Mouse (Mus musculus) midbrain, embryonic 14.5 days (tissue): ENCODE measurements around the gene Rbm20. TPM values are rescaled to one million over a fixed set of nuclear protein-coding genes. Genes with fewer than 3 reads are reported as not detected.

Experiments
- ATAC-seq: fragments of 200-750 bp; cut with Nextera tagmentation; 2 replicates; pipeline ENCODE4 v1.8.0; 2017; ENCODE audit warnings: moderate number of reproducible peaks, moderate library complexity; ENCODE audit not compliant: low FRiP score, low TSS enrichment
- DNase-seq: peaks from one replicate; pipeline ENCODE4 v3.0.0-alpha.2; 2015
- H3K27ac ChIP-seq: fragments of 300-500 bp; sonication (generic); replicated peaks from 2 replicates; pipeline ENCODE4 v1.5.1; 2014; ENCODE audit warnings: mild to moderate bottlenecking, low read depth, low read length, moderate library complexity
- H3K27me3 ChIP-seq: fragments of 300-500 bp; sonication (generic); 2 replicates; pipeline ENCODE4 v1.6.1; 2014; ENCODE audit warnings: low read length, control low read depth, mixed read lengths; ENCODE audit not compliant: control insufficient read depth, insufficient read depth
- H3K36me3 ChIP-seq: fragments of 300-500 bp; sonication (generic); 2 replicates; pipeline ENCODE4 v1.6.1; 2014; ENCODE audit warnings: low read length, control low read depth; ENCODE audit not compliant: control insufficient read depth, insufficient read depth
- H3K4me1 ChIP-seq: fragments of 300-500 bp; sonication (generic); 2 replicates; pipeline ENCODE4 v1.6.1; 2014; ENCODE audit warnings: mild to moderate bottlenecking, antibody characterized with exemption, low read length, control low read depth; ENCODE audit not compliant: control insufficient read depth, insufficient read depth
- H3K4me2 ChIP-seq: fragments of 300-500 bp; sonication (generic); 2 replicates; pipeline ENCODE4 v1.6.1; 2014; ENCODE audit warnings: mild to moderate bottlenecking, low read length, moderate library complexity
- H3K4me3 ChIP-seq: fragments of 300-500 bp; sonication (generic); replicated peaks from 2 replicates; pipeline ENCODE4 v1.5.1; 2014; ENCODE audit warnings: low read depth, low read length
- H3K9ac ChIP-seq: fragments of 300-500 bp; sonication (generic); replicated peaks from 2 replicates; pipeline ENCODE4 v1.6.1; 2014; ENCODE audit warnings: mild to moderate bottlenecking, low read length, moderate library complexity
- H3K9me3 ChIP-seq: fragments of 300-500 bp; sonication (generic); 2 replicates; pipeline ENCODE4 v1.6.1; 2016; ENCODE audit warnings: low read length, control low read depth, mixed read lengths; ENCODE audit not compliant: control insufficient read depth
- WGBS: fragments of 180-500 bp; shearing (Covaris S2); extraction: QIAGEN DNeasy Blood & Tissue Kit; methylation state at CpG from one replicate; pipeline ENCODE4 v1.1.7; 2014; 5-methylcytosine and 5-hydroxymethylcytosine counted together
- polyA plus RNA-seq: library from polyadenylated mRNA; unstranded; fragments of >200 nt; fragmentation: Nextera tagmentation; extraction: Ambion mirVana; gene quantifications from 2 replicates; pipeline ENCODE4 v1.2.1, GENCODE M21; 2014

The Rbm20 gene
- polyA plus RNA-seq, 1 experiment from 2014 or later = 0.61 TPM

DNA sequence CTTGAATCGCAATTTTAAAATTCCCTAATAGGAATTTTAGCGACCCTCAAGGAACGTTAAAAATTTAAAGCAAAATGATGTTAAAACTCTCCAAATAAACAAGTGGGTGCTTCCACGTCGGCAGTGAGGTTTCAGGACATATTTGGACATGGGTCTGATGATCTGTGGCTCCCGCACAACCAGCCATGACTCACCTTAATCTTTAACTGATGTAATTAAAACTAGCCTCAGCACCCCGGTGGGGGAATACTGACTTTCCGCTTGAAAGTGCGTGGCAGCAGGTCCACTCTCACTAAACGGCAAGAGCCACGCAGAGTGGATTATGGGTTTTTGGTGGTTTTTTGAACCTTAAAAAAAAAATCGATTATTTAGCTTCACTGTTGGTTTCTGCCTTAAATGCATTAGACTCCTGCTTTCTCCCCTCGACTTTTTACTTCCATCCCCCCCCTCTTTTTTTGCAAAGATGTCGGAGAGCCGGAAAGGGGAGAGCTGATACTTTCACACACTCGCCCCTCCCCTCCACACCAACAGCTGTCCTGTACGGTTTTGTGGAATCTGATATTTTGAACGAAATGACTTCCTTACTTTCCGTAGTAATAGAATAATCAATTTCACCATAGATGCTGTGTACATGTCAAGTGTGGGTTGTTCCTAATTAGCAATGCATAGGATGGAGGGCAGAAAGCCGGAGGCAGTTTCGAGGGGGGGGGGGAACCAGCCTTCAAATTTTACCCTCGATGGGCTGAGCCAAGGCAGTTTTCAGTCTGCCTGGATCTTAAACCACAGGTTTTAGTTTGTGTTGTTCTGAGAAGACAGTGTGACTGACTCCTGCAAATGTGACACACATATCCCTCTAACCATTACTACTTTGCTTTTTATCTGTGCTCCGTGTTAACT is 117.1 kb downstream of the Rbm20 start:
- H3K27ac ChIP-seq = no peak overlapping the region
- H3K4me1 ChIP-seq = no peaks in the 10 kb centered on the region
- no peaks in the 10 kb centered on the region for H3K36me3 ChIP-seq
- ATAC-seq = no peak
- H3K27me3 ChIP-seq = no peaks in the 10 kb centered on the region
- H3K9me3 ChIP-seq = no peaks in the 10 kb centered on the region
- no peak overlapping the region for H3K4me2 ChIP-seq
- no peak for DNase-seq
- no peak overlapping the region for H3K9ac ChIP-seq
- H3K4me3 ChIP-seq = no peak overlapping the region
- WGBS = 86% methylated on average over 23 of the region's 23 CpGs

DNA sequence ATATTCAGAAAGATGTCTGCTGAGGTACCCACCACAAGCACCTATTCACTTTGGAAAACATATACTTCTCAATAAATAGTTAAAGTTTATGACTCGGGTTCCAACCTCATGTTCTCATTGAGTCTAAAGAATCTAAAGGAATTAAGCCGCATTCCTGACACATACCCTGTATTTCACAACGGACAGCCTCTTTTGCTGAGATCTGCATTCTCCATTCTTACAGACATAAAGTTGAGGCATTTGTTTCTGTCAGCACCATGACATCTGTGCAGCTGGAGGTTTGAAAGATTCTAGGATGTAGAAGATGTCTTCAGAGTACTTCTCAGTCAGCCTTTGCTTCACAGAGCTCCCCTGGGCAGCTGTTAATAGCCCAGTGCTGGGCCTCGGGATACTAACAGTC is 117.9 kb downstream of the Rbm20 start:
- DNase-seq = no peak
- H3K4me1 ChIP-seq = no peaks in the 10 kb centered on the region
- no peak for ATAC-seq
- H3K36me3 ChIP-seq = no peaks in the 10 kb centered on the region
- H3K9ac ChIP-seq = no peak overlapping the region
- WGBS = 85% methylated on average over 4 of the region's 4 CpGs
- H3K27ac ChIP-seq = no peak overlapping the region
- no peaks in the 10 kb centered on the region for H3K27me3 ChIP-seq
- H3K4me3 ChIP-seq = no peak overlapping the region
- no peak overlapping the region for H3K4me2 ChIP-seq
- no peaks in the 10 kb centered on the region for H3K9me3 ChIP-seq

DNA sequence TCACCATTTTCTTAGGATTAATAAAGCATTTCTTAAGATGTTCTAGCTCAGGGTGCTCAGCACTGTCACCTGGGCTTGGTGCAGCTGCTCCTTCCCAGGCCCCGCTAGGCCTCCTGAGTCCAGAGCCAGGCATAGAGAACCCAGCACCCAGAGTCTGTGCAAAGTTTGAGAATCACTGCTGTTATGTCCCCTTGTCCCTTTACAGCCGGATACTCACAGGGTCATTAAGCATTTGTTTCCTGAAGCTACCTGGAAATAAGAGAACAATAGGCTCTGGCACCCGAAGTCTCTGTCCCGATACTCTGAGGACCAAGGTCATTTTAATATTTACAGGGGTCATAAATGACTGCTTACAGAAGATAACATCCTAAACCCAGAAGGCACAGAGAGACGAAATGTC is 118.9 kb downstream of the Rbm20 start:
- no peak overlapping the region for H3K4me3 ChIP-seq
- ATAC-seq (no peak), DNase-seq (no peak)
- H3K27me3 ChIP-seq = no peaks in the 10 kb centered on the region
- WGBS = 92% methylated on average over 5 of the region's 5 CpGs
- H3K36me3 ChIP-seq = no peaks in the 10 kb centered on the region
- no peaks in the 10 kb centered on the region for H3K4me1 ChIP-seq
- H3K9ac ChIP-seq = no peak overlapping the region
- H3K27ac ChIP-seq = no peak overlapping the region
- H3K4me2 ChIP-seq = no peak overlapping the region
- no peaks in the 10 kb centered on the region for H3K9me3 ChIP-seq

DNA sequence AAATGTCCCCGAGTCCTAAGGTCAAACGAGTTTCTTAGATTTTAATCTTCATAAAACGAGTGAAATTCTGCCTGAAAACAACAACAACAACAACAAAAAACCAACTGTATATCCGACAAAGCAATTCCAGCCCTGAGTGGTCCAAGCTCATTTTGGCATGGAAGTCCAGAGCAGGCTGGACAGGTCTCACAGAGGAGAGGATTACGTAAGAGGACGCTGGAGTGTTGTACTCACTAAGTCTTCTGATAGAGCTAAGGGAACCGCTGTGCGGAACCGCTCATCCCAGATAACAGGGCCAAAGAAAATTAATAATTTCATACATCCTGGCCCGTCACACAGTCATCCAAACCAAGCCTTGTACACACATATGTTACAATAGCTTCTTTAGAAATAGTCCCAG is 120.7 kb downstream of the Rbm20 start:
- ATAC-seq = no peak
- 80% methylated on average over 10 of the region's 10 CpGs for WGBS

DNA sequence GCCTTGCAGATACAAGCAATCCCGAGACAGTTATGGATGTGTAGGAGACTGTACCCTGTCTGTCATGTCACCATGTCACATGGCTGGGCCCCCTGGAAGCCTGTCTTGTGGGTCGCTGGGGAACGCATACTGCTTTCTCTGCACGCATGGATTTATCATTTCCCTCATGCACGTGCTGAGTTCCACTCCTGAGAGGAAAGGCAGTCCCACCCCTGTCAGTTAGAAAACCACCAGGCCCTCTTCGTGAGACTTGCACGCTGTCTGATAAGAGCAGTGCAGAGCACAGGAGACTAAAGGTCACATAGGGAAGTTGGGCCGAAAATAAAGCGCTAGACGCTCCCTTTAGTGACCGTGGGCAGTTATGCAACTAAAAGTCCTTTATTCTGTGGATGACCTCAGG is 122.8 kb downstream of the Rbm20 start:
- Histone ChIP-seq H3K4me1 (no peaks in the 10 kb centered on the region), H3K4me2 (no peak overlapping the region), H3K9ac (no peak overlapping the region), H3K27me3 (no peaks in the 10 kb centered on the region), H3K36me3 (no peaks in the 10 kb centered on the region), H3K27ac (no peak overlapping the region), H3K9me3 (no peaks in the 10 kb centered on the region), H3K4me3 (no peak overlapping the region)
- 83% methylated on average over 11 of the region's 11 CpGs for WGBS
- DNase-seq = no peak
- no peak for ATAC-seq

More for the DNA sequence above, 120.7 kb downstream of the Rbm20 start:
- H3K9me3 ChIP-seq = no peaks in the 10 kb centered on the region
- no peak overlapping the region for H3K4me3 ChIP-seq
- H3K36me3 ChIP-seq = no peaks in the 10 kb centered on the region
- H3K27me3 ChIP-seq = no peaks in the 10 kb centered on the region
- no peak overlapping the region for H3K27ac ChIP-seq
- H3K4me1 ChIP-seq = no peaks in the 10 kb centered on the region
- H3K4me2 ChIP-seq = no peak overlapping the region
- H3K9ac ChIP-seq = no peak overlapping the region
- no peak for DNase-seq

DNA sequence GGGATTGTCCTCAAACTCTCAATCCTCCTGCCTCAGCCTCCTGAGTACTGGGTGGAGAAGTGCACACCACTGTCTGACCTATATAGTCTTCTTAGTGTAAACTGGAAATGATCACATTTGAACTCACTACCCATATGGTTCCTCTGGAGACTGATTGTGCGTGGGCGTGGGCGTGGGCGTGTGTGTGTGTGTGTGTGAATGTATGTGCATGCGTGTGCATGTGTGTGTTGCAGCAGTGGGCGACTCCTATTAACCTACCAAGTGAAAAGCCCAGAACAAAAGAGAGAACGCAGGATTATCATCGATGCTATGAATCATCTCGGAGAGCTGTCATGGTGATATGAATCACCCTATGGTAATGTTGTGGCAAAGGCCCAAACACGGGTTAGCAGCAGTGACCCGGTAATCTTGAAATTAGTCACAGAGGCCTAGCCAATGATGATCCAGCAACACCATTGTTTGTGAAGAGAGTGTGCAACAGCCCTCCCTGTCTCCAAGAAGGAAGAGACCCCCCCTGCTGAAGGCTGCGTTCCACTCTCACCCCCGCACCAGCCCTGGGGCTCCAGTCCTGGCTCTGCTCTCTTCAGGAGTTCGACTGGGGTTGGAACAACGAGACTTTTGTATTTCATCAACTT is 123.4 kb downstream of the Rbm20 start:
- no peak overlapping the region for H3K4me2 ChIP-seq
- 75% methylated on average over 15 of the region's 15 CpGs for WGBS
- no peaks in the 10 kb centered on the region for H3K9me3 ChIP-seq
- H3K9ac ChIP-seq = no peak overlapping the region
- DNase-seq = no peak
- no peaks in the 10 kb centered on the region for H3K4me1 ChIP-seq
- H3K36me3 ChIP-seq = no peaks in the 10 kb centered on the region
- H3K27ac ChIP-seq = no peak overlapping the region
- no peak for ATAC-seq
- no peak overlapping the region for H3K4me3 ChIP-seq
- no peaks in the 10 kb centered on the region for H3K27me3 ChIP-seq

DNA sequence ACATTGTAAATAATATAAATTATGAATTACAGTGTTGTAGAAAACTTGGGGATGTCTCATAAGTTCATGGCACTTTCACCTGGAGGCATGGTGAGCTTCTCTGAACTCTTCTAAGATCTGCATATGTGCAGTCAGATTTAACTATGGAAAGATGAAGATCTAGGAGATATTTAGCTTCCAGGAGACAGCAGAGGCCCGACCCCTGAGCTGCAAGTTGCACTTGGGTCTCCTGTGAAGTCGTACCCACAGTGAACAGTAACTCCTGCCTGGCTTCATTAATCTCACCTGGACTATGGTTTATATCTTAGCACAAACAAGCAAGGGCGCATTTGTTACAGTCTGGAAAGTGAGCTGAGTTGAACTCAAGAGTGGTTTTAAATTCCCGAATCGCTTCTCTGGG is 124.3 kb downstream of the Rbm20 start:
- H3K27me3 ChIP-seq = no peaks in the 10 kb centered on the region
- 88% methylated on average over 5 of the region's 5 CpGs for WGBS
- no peak overlapping the region for H3K4me3 ChIP-seq
- H3K9me3 ChIP-seq = no peaks in the 10 kb centered on the region
- H3K4me2 ChIP-seq = no peak overlapping the region
- no peak overlapping the region for H3K9ac ChIP-seq
- no peak overlapping the region for H3K27ac ChIP-seq
- DNase-seq (no peak), ATAC-seq (no peak)
- no peaks in the 10 kb centered on the region for H3K4me1 ChIP-seq
- no peaks in the 10 kb centered on the region for H3K36me3 ChIP-seq

DNA sequence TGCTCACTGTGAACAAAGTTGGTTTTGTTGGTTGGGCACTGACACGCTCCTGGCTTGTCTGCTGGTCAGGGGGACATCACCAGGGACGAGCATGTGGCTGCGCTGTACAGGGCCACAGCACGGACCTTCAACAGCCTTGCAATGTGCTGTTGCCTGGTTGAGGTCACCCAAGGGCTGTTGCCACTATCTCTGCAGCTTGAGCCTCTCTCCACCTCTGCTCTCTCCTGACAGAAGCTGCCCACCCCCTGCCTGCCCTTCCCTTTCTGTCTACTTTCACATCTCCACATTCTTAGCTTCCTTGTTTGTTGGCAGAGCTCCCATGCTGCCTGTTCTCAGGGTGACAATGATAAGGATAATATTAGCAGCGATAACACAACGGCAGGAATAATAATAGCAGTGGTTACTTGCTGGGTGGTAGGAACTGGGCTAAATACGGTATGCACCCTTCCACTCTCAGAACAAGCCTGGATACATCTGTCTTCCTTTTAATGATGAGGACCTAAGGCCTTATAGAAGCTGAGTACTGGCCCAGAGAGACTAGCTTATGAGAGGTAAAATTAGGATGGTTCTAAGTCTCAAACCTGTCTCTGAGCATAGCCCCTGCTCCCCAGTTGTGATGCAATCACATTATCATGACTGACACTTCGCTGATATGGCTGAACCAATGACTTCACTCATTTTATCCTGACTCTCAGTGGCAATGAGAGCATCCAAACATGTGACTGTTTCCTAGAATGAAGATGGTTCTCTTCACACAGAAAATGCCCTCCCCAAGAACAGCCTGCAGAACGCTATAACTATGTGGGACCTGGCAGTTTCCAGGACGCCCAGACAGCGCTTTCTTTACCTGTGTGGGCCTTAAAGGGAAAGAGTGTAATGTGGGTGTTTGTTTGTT is 124.9 kb downstream of the Rbm20 start:
- Histone ChIP-seq H3K4me3 (no peak overlapping the region), H3K9ac (no peak overlapping the region), H3K9me3 (no peaks in the 10 kb centered on the region), H3K4me1 (no peaks in the 10 kb centered on the region), H3K4me2 (no peak overlapping the region), H3K27me3 (no peaks in the 10 kb centered on the region), H3K27ac (no peak overlapping the region), H3K36me3 (no peaks in the 10 kb centered on the region)
- ATAC-seq (no peak), DNase-seq (no peak)
- WGBS = 89% methylated on average over 11 of the region's 11 CpGs
